Mouse (Mus musculus) erythroblast, embryonic 14.5 days (primary cell): ENCODE measurements around the gene Fscn1. TPM values are rescaled to one million over a fixed set of nuclear protein-coding genes. Genes with fewer than 3 reads are reported as not detected.

Source experiments
- H3K27me3 ChIP-seq: 2 replicates; pipeline ENCODE4 v1.6.1; 2012; ENCODE audit warnings: inconsistent platforms; ENCODE audit not compliant: control insufficient read depth
- H3K36me3 ChIP-seq: 2 replicates; pipeline ENCODE4 v1.6.1; 2012; ENCODE audit warnings: mild to moderate bottlenecking, inconsistent platforms; ENCODE audit not compliant: control insufficient read depth
- H3K4me1 ChIP-seq: 2 replicates; pipeline ENCODE4 v1.6.1; 2012; ENCODE audit warnings: inconsistent platforms; ENCODE audit not compliant: control insufficient read depth
- H3K4me3 ChIP-seq: replicated peaks from 2 replicates; pipeline ENCODE3; 2012; ENCODE audit warnings: moderate library complexity, mild to moderate bottlenecking, inconsistent platforms
- H3K9me3 ChIP-seq: 2 replicates; pipeline ENCODE4 v1.6.1; 2012; ENCODE audit warnings: low read length, inconsistent platforms, mixed read lengths; ENCODE audit not compliant: control insufficient read depth
- GATA1 ChIP-seq: IDR thresholded peaks from 2 replicates; pipeline ENCODE4 v1.6.1; 2012; ENCODE audit warnings: low read length, inconsistent platforms, mixed read lengths
- TAL1 ChIP-seq: IDR thresholded peaks from 3 replicates; pipeline ENCODE4 v1.6.1; 2012; ENCODE audit warnings: low read length, inconsistent platforms, mixed read lengths
- polyA plus RNA-seq: library from polyadenylated mRNA; stranded (reverse); fragments of >175 nt; gene quantifications from 2 replicates; pipeline ENCODE4 v1.2.3, GENCODE M21; 2012

Gene Fscn1
- polyA plus RNA-seq, 1 experiment: 0.36 TPM

DNA sequence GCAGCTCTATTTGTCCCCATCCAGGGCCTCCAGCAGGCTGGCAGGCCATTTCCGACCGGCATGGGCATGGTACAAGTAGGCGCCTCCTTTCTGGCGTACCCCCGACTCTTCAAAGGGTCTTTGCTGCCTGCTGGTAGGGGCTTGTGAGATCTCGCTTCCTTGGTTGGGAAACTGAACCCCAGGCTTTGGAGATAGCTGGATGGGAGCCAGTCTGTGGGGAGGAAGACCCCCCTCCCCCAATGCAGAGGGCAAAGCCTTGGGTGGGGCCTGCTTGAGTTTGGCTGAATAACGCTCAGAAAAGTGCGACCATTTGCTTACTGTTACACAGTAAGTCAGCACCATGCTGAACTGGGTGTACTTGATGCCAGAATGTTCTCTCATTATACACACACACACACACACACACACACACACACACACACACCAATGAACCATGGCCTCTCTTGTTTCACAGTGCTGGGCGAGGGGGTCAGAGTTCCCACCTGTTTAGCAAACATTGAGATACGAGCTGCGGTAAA is 2.4 kb downstream of the Fscn1 start:
- Histone ChIP-seq H3K36me3 (no peaks in the 10 kb centered on the region; the same call in 1 of the 2 replicates), H3K4me1 (peaks cover 14% of the 10 kb centered on the region), H3K9me3 (peaks cover 12% of the 10 kb centered on the region; the same call in 1 of the 2 replicates), H3K27me3 (peaks cover 76% of the 10 kb centered on the region), H3K4me3 (peak overlapping the region; percentile 59)
- TF ChIP-seq TAL1 (no peak), GATA1 (no peak)

- H3K4me1 ChIP-seq: peaks cover 14% of the 10 kb centered on the region
- TF ChIP-seq TAL1 (no peak), GATA1 (no peak)
- H3K9me3 ChIP-seq: peaks cover 12% of the 10 kb centered on the region; the same call in 1 of the 2 replicates
- H3K36me3 ChIP-seq: no peaks in the 10 kb centered on the region; the same call in 1 of the 2 replicates
- peaks cover 71% of the 10 kb centered on the region for H3K27me3 ChIP-seq
- peak overlapping the region; percentile 17 for H3K4me3 ChIP-seq
These were observed 3.0 kb downstream of the Fscn1 start for GRCm38 (mm10) chr5:142963003-142963704.

GRCm38 (mm10) chr5:142963705-142964494 is 3.8 kb downstream of the Fscn1 start:
- Histone ChIP-seq H3K27me3 (peaks cover 64% of the 10 kb centered on the region), H3K4me3 (no peak overlapping the region), H3K9me3 (peaks cover 12% of the 10 kb centered on the region; the same call in 1 of the 2 replicates), H3K4me1 (peaks cover 14% of the 10 kb centered on the region), H3K36me3 (no peaks in the 10 kb centered on the region; the same call in 1 of the 2 replicates)
- TF ChIP-seq TAL1 (no peak), GATA1 (no peak)

DNA sequence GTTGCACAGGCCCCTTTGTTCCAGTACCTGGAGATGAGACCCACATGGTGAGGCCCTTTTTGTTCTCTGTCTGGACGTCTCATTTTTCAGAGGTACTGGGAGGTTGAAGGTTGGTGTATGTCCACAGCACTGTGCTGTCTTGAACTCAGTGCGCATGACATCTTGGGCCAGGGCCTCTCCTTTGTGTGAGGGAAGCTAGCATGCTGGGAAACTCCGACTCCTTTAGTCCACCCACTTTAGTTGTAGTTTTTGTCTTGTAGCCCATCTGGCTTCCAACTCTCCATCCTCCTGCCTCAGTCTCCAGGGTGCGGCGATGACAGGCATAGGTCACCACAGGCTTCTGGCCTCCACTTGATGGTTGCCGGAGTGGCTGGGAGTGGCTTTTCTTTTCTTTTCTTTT is 4.5 kb downstream of the Fscn1 start:
- no peak for TF ChIP-seq TAL1
- no peak for TF ChIP-seq GATA1
- H3K36me3 ChIP-seq: no peaks in the 10 kb centered on the region; the same call in 1 of the 2 replicates
- no peak overlapping the region for H3K4me3 ChIP-seq
- H3K27me3 ChIP-seq: peaks cover 56% of the 10 kb centered on the region
- H3K4me1 ChIP-seq: peaks cover 14% of the 10 kb centered on the region
- peaks cover 16% of the 10 kb centered on the region for H3K9me3 ChIP-seq

DNA sequence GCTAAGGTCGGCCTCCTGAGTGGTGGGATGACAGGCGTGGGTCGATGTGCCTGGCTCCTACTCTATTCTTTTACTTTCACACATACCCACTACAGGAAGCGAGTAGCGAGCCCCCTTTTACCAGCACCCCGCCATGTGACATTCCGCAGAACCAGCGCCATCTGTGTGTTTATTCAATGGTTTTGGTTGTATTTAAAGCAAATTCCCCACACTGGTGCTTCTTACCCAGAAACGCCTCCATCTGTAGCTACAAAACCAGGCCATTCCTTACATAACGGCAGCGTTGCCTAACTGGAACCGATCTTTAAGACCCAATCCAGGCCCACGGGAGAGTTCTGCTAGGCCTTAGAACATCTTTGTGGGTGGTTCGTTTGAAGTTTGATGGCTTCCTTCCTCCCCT is 8.3 kb downstream of the Fscn1 start:
- peaks cover 15% of the 10 kb centered on the region for H3K9me3 ChIP-seq
- H3K27me3 ChIP-seq: peaks cover 21% of the 10 kb centered on the region
- H3K4me1 ChIP-seq: no peaks in the 10 kb centered on the region; the same call in none of the 2 replicates
- TF ChIP-seq GATA1: no peak
- TF ChIP-seq TAL1: no peak
- no peak overlapping the region for H3K4me3 ChIP-seq
- peaks cover 9% of the 10 kb centered on the region; the same call in 1 of the 2 replicates for H3K36me3 ChIP-seq

DNA sequence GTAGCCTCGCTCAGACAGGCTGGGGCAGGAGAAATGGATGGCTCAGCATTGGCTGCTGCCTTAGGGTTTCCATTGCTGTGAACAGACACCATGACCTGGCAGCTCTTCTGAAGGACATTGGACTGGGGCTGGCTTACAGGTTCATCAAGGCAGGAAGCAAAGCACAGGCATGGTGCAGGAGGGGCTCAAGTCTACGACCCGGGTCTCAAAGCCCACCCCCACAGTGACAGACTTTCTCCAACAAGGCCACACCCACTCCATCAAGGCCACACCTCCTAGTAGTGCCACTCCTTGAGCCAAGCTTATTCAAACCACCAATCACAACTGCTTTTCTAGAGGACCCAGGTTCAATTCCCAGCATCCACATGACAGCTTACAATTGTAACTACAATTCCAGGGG is 13.8 kb downstream of the Fscn1 start:
- TF ChIP-seq GATA1: no peak
- TF ChIP-seq TAL1: no peak

GRCm38 (mm10) chr5:142974598-142975121 is 14.5 kb downstream of the Fscn1 start:
- peaks cover 10% of the 10 kb centered on the region for H3K9me3 ChIP-seq
- H3K27me3 ChIP-seq: peaks cover 26% of the 10 kb centered on the region
- no peak overlapping the region for H3K4me3 ChIP-seq
- TF ChIP-seq GATA1 (no peak), TAL1 (no peak)
- H3K36me3 ChIP-seq: peaks cover 9% of the 10 kb centered on the region; the same call in 1 of the 2 replicates
- peaks cover 3% of the 10 kb centered on the region; the same call in 1 of the 2 replicates for H3K4me1 ChIP-seq

More for the DNA sequence above, 13.8 kb downstream of the Fscn1 start:
- H3K4me1 ChIP-seq: peaks cover 3% of the 10 kb centered on the region; the same call in 1 of the 2 replicates
- peaks cover 26% of the 10 kb centered on the region for H3K27me3 ChIP-seq
- H3K36me3 ChIP-seq: peaks cover 9% of the 10 kb centered on the region; the same call in 1 of the 2 replicates
- peaks cover 15% of the 10 kb centered on the region for H3K9me3 ChIP-seq
- H3K4me3 ChIP-seq: no peak overlapping the region

DNA sequence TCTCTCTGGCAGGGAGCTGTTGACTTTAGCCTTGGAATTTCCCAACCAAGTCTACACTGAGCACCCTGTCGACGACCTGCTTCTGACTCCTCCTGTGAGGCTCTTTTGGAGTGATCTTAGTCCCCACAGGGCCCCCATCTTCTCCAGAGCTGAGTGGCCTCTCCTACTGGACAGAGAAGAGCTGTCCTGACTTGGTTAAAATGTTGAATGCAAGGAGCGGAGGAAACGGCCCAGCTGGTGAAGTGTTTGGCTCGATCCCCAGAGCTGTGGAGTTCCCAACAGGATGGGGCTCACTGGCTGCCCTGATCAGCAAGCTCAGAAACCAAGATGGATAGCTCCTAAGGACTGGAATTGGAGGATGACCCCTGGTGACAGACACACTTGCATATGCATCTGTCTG is 16.4 kb downstream of the Fscn1 start:
- peaks cover 3% of the 10 kb centered on the region; the same call in 1 of the 2 replicates for H3K4me1 ChIP-seq
- H3K27me3 ChIP-seq: peaks cover 23% of the 10 kb centered on the region
- H3K36me3 ChIP-seq: no peaks in the 10 kb centered on the region; the same call in 1 of the 2 replicates
- no peak overlapping the region for H3K4me3 ChIP-seq
- H3K9me3 ChIP-seq: no peaks in the 10 kb centered on the region
- TF ChIP-seq TAL1: no peak
- TF ChIP-seq GATA1: no peak
